8 mouse cellular contexts compared by ENCODE assay signal in genomic region chr1:87620211-87620668, GRCm38 (mm10). TPM values are rescaled to one million over a fixed set of nuclear protein-coding genes. Genes with fewer than 3 reads are reported as not detected.
DNase-seq lines count a peak whose midpoint lies in the region; ATAC-seq and TF ChIP-seq lines count a peak whose summit lies in the region.

Gene Inpp5d, plus strand, starts transcription at chr1:87620312.

- 65% methylated on average over 12 of the region's 12 CpGs for WGBS in heart, embryonic 10.5 days
- 23% methylated on average over 12 of the region's 12 CpGs for WGBS in liver, postnatal 0 days (ENCODE audit: insufficient replicate concordance)

- ATAC-seq in liver, postnatal 0 days: peak; percentile 63

- H3K9ac ChIP-seq in liver, postnatal 0 days (replicated peaks): peak within 1 kb of the TSS; percentile 80

- no peaks in the 10 kb centered on the region for H3K27me3 ChIP-seq in heart, embryonic 10.5 days (ENCODE audit: insufficient read depth, poor library complexity, severe bottlenecking)
- H3K27me3 ChIP-seq in liver, postnatal 0 days (ENCODE audit: insufficient read depth, low read length): no peaks in the 10 kb centered on the region

- no peak for TF ChIP-seq CTCF in liver, postnatal 0 days (IDR thresholded peaks at IDR 0.05; ENCODE audit: low read depth)

- peak within 1 kb of the TSS; percentile 35 for H3K4me3 ChIP-seq in heart, embryonic 10.5 days
- H3K4me3 ChIP-seq in liver, postnatal 0 days (ENCODE audit: low read depth, low read length): peak within 1 kb of the TSS; percentile 62

- no peak for TF ChIP-seq EP300 in liver, postnatal 0 days (IDR thresholded peaks at IDR 0.05; ENCODE audit: low read depth)

- no peaks in the 10 kb centered on the region for H3K9me3 ChIP-seq in heart, embryonic 10.5 days
- H3K9me3 ChIP-seq in liver, postnatal 0 days (ENCODE audit: low read length): no peaks in the 10 kb centered on the region

- no peaks in the 10 kb centered on the region for H3K36me3 ChIP-seq in heart, embryonic 10.5 days
- H3K36me3 ChIP-seq in liver, postnatal 0 days (replicated peaks; ENCODE audit: insufficient read depth, low read length): 0 out of 2 replicates have a peak, but pooled peaks cover 4% of the 10 kb centered on the region

- DNase-seq in CD4-positive, CD25-positive, alpha-beta regulatory T cell, adult 2 months (ENCODE audit: low read depth, low spot score): peak; percentile 84
- no peak for DNase-seq in adrenal gland, adult 18-20 months (ENCODE audit: low spot score in 2 of 2)
- DNase-seq in heart, embryonic 10.5 days (ENCODE audit: low spot score): no peak
- DNase-seq in kidney, postnatal 25 days: peak; percentile 27 to 64
- peak; percentile 67 for DNase-seq in liver, postnatal 0 days
- DNase-seq in spleen, postnatal 14 days (ENCODE audit: low spot score in 2 of 2): peak; percentile 41 to 50
- DNase-seq in urinary bladder, postnatal 36 days (ENCODE audit: low spot score in 2 of 2): no peak
- DNase-seq in c-Kit-positive CD71-positive TER-119-positive erythroid progenitor cells, embryonic 14.5 days (ENCODE audit: low spot score): no peak

- H3K4me1 ChIP-seq in heart, embryonic 10.5 days: peaks cover 17% of the 10 kb centered on the region
- H3K4me1 ChIP-seq in liver, postnatal 0 days (ENCODE audit: insufficient read depth): peaks cover 44% of the 10 kb centered on the region

- peak within 1 kb of the TSS; percentile 70 for H3K4me2 ChIP-seq in liver, postnatal 0 days (ENCODE audit: low read depth, low read length)

- peak within 1 kb of the TSS; percentile 70 for H3K27ac ChIP-seq in heart, embryonic 10.5 days
- peak within 1 kb of the TSS; percentile 96 for H3K27ac ChIP-seq in liver, postnatal 0 days (ENCODE audit: low read depth)

RNA-seq across cellular contexts. Expression of gene Inpp5d, which starts in this region (rescaled TPM):
- 10 to 100 TPM; 15.8 to 29.3 TPM for total RNA-seq in adrenal gland, adult 18-20 months (2021)
- polyA plus RNA-seq in heart, embryonic 10.5 days (2016; fragmentation: Nextera tagmentation; extraction: Ambion mirVana): 5.1 and 6.0 TPM in 2 replicates
- 11.3 and 13.3 TPM in 2 replicates for polyA plus RNA-seq in liver, postnatal 0 days (2015; fragmentation: Nextera tagmentation; extraction: Ambion mirVana)

Comparison
In these comparisons a context has a peak if more than half of its experiments do, and no peak if none do; other contexts are left out.
1. DNase-seq: peak in CD4-positive, CD25-positive, alpha-beta regulatory T cell, adult 2 months (single experiment), kidney, postnatal 25 days (2 of 2), liver, postnatal 0 days (single experiment) and spleen, postnatal 14 days (2 of 2); none in adrenal gland, adult 18-20 months (0 of 2), heart, embryonic 10.5 days (single experiment), urinary bladder, postnatal 36 days (0 of 2) and c-Kit-positive CD71-positive TER-119-positive erythroid progenitor cells, embryonic 14.5 days (single experiment).